Mouse (Mus musculus) forebrain, embryonic 12.5 days (tissue): ENCODE results near the gene Add2. TPM values are rescaled to one million over a fixed set of nuclear protein-coding genes. Genes with fewer than 3 reads are reported as not detected.

ENCODE experiments used
- ATAC-seq: fragments of 200-750 bp; cut with Nextera tagmentation; 2 replicates; pipeline ENCODE4 v1.8.0; 2017; ENCODE audit warnings: moderate TSS enrichment; ENCODE audit not compliant: low FRiP score
- H3K27ac ChIP-seq: fragments of 300-500 bp; sonication (generic); 2 replicates; pipeline ENCODE4 v1.5.1; 2016; ENCODE audit warnings: mild to moderate bottlenecking
- H3K27me3 ChIP-seq: fragments of 300-500 bp; sonication (generic); 2 replicates; pipeline ENCODE4 v1.6.1; 2016; ENCODE audit warnings: mild to moderate bottlenecking
- H3K36me3 ChIP-seq: fragments of 300-500 bp; sonication (generic); replicated peaks from 2 replicates; pipeline ENCODE4 v1.6.1; 2016; ENCODE audit warnings: mild to moderate bottlenecking
- H3K4me1 ChIP-seq: fragments of 300-500 bp; sonication (generic); 2 replicates; pipeline ENCODE4 v1.6.1; 2016
- H3K4me2 ChIP-seq: fragments of 300-500 bp; sonication (generic); 2 replicates; pipeline ENCODE4 v1.6.1; 2016; ENCODE audit warnings: mild to moderate bottlenecking, moderate library complexity
- H3K4me3 ChIP-seq: fragments of 300-500 bp; sonication (generic); replicated peaks from 2 replicates; pipeline ENCODE4 v1.5.1; 2016; ENCODE audit warnings: mild to moderate bottlenecking
- H3K9ac ChIP-seq: fragments of 300-500 bp; sonication (generic); 2 replicates; pipeline ENCODE4 v1.6.1; 2016; ENCODE audit warnings: mild to moderate bottlenecking
- H3K9me3 ChIP-seq: fragments of 300-500 bp; sonication (generic); 2 replicates; pipeline ENCODE4 v1.6.1; 2016
- WGBS: fragments of 180-500 bp; shearing (Covaris S2); methylation state at CpG from one replicate; pipeline ENCODE4 v1.1.7; 2016; 5-methylcytosine and 5-hydroxymethylcytosine counted together
- polyA plus RNA-seq: library from polyadenylated mRNA; unstranded; fragments of >200 nt; fragmentation: Nextera tagmentation; extraction: Ambion mirVana; gene quantifications from 2 replicates; pipeline ENCODE4 v1.2.1, GENCODE M21; 2016

The Add2 gene
- polyA plus RNA-seq, 1 experiment from 2014 or later, result 124 TPM

GRCm38 (mm10) chr6:86094202-86094838, 65.8 kb downstream of the Add2 start:
- no peak for ATAC-seq
- WGBS, result 81% methylated on average over 9 of the region's 10 CpGs
- H3K27ac ChIP-seq, result no peak overlapping the region

DNA sequence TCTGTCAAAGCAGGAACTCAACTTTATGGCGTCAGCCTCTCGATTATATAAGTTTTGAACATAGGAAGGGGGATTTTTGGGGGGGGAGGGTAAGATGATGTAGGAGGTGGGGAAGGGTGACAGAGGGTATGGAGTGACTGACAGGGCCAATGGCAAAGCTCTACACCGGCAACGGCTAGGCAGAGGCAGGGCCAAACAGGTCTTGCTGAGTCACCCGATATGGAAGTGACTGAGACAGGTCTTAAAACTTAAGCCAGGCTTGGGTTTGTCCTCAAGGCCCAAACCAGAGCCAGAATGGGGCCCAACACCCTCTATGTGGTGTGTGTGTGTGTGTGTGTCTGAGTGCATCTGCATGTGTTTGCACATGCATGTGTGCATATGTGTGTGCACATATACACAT, 67.0 kb downstream of the Add2 start:
- Histone ChIP-seq H3K9ac (no peak overlapping the region), H3K4me1 (peaks cover 12% of the 10 kb centered on the region)
- WGBS, result 86% methylated on average over 5 of the region's 5 CpGs

More at GRCm38 (mm10) chr6:86094202-86094838, 65.8 kb downstream of the Add2 start:
- Histone ChIP-seq H3K36me3 (peaks cover 44% of the 10 kb centered on the region), H3K4me2 (no peak overlapping the region), H3K9me3 (no peaks in the 10 kb centered on the region), H3K27me3 (no peaks in the 10 kb centered on the region), H3K4me3 (no peak overlapping the region), H3K9ac (no peak overlapping the region), H3K4me1 (peaks cover 12% of the 10 kb centered on the region)

GRCm38 (mm10) chr6:86096733-86097132, 68.3 kb downstream of the Add2 start:
- no peak overlapping the region for H3K9ac ChIP-seq
- no peak overlapping the region for H3K4me2 ChIP-seq
- H3K36me3 ChIP-seq, result peaks cover 58% of the 10 kb centered on the region
- no peak overlapping the region for H3K4me3 ChIP-seq
- no peaks in the 10 kb centered on the region for H3K9me3 ChIP-seq
- no peak for ATAC-seq
- H3K27ac ChIP-seq, result no peak overlapping the region
- no peaks in the 10 kb centered on the region for H3K27me3 ChIP-seq
- 93% methylated on average over 10 of the region's 10 CpGs for WGBS
- H3K4me1 ChIP-seq, result peaks cover 12% of the 10 kb centered on the region

More for the DNA sequence above, 67.0 kb downstream of the Add2 start:
- Histone ChIP-seq H3K4me3 (no peak overlapping the region), H3K9me3 (no peaks in the 10 kb centered on the region), H3K27me3 (no peaks in the 10 kb centered on the region), H3K4me2 (no peak overlapping the region), H3K27ac (no peak overlapping the region), H3K36me3 (peaks cover 52% of the 10 kb centered on the region)
- ATAC-seq, result no peak

DNA sequence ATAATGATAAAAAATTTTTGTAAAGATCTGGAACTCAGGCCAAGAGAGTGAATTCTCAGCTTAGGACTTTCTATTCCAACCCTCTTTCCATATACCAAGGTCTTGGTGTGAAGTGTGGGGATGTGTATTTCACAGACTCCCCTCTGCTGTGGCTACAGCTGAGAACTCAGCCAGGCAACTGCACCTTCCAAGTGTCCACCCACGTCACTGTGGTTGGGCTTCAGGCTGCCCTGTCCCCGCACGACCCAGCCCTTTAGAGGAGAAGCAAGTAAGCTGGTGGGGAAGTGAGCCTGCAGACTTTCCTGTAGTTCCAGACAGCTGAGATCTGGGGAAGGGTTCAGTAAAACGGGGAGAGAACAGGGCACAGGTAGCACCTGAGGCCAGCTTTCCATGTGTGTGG, 68.7 kb downstream of the Add2 start:
- Histone ChIP-seq H3K4me2 (no peak overlapping the region), H3K27ac (no peak overlapping the region), H3K4me3 (no peak overlapping the region), H3K9me3 (no peaks in the 10 kb centered on the region), H3K27me3 (no peaks in the 10 kb centered on the region), H3K9ac (no peak overlapping the region), H3K36me3 (peaks cover 62% of the 10 kb centered on the region), H3K4me1 (peaks cover 12% of the 10 kb centered on the region)
- no peak for ATAC-seq
- whole genome bisulfite sequencing, result 77% methylated on average over 4 of the region's 4 CpGs

- Histone ChIP-seq H3K4me1 (peaks cover 18% of the 10 kb centered on the region), H3K4me2 (no peak overlapping the region), H3K27me3 (no peaks in the 10 kb centered on the region), H3K4me3 (no peak overlapping the region), H3K36me3 (peaks cover 61% of the 10 kb centered on the region), H3K27ac (no peak overlapping the region), H3K9ac (no peak overlapping the region), H3K9me3 (no peaks in the 10 kb centered on the region)
- WGBS, result 87% methylated on average over 4 of the region's 4 CpGs
- ATAC-seq, result no peak
Measured at GRCm38 (mm10) chr6:86099003-86099402, 70.5 kb downstream of the Add2 start.

- no peaks in the 10 kb centered on the region for H3K27me3 ChIP-seq
- no peak overlapping the region for H3K4me2 ChIP-seq
- no peak overlapping the region for H3K4me3 ChIP-seq
- no peak for ATAC-seq
- WGBS, result 81% methylated on average over 5 of the region's 5 CpGs
- no peaks in the 10 kb centered on the region for H3K9me3 ChIP-seq
- H3K9ac ChIP-seq, result no peak overlapping the region
- peaks cover 18% of the 10 kb centered on the region for H3K4me1 ChIP-seq
- peaks cover 74% of the 10 kb centered on the region for H3K36me3 ChIP-seq
- H3K27ac ChIP-seq, result 0 out of 2 replicates have a peak overlapping the region, but pooled peaks have one; percentile 19
Measured at GRCm38 (mm10) chr6:86101451-86101850, 73.0 kb downstream of the Add2 start.

DNA sequence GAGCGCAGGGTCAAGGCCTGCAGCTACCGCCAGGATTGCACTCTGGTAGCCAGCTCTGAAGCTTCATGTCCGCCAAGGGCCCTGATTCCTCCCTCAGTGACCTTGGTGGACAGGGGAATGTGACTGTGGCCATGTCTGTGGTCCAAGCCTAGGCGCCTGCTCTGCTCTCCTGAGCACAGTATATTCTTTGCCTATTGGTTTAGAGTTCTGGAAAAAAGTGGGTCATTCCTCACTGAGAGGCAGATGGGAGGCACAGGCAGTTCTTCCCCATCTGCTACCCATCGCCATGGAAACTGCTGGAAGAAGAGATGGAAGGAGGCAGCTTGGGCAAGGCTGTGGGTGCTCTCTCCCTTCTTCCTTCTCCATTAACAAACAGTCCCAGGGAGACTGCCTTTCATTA, 74.4 kb downstream of the Add2 start:
- Histone ChIP-seq H3K9ac (no peak overlapping the region), H3K9me3 (no peaks in the 10 kb centered on the region), H3K4me2 (no peak overlapping the region), H3K27ac (peak overlapping the region; percentile 74), H3K4me3 (no peak overlapping the region), H3K27me3 (no peaks in the 10 kb centered on the region), H3K4me1 (peaks cover 14% of the 10 kb centered on the region), H3K36me3 (peaks cover 76% of the 10 kb centered on the region)
- WGBS, result 89% methylated on average over 5 of the region's 5 CpGs
- ATAC-seq, result 0 out of 2 replicates have a peak, but pooled peaks have one; percentile 39

DNA sequence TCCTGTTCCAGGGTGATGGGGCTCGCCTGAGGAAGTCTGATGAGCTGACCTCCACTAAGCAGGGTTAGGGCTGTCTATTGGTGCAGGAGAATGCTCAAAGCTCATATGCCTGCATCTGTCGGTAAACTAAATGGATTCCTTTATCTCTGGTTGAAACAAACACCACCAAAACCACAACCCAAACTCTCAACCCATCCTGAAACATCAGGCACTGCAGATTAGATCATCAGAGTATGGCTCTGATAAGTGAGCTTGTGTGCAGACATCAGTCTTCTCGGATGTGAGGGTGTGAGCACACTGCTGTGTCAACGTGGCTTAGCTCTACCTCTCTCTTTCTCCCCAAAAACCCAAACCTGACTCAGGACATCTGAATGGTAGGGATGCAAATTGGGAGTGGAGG, 75.1 kb downstream of the Add2 start:
- peak overlapping the region; percentile 74; the same call in 1 of the 2 replicates for H3K27ac ChIP-seq
- no peaks in the 10 kb centered on the region for H3K27me3 ChIP-seq
- no peak overlapping the region for H3K4me3 ChIP-seq
- peaks cover 6% of the 10 kb centered on the region for H3K4me1 ChIP-seq
- ATAC-seq, result no peak
- no peaks in the 10 kb centered on the region for H3K9me3 ChIP-seq
- H3K9ac ChIP-seq, result no peak overlapping the region
- WGBS, result 75% methylated on average over 4 of the region's 4 CpGs
- H3K36me3 ChIP-seq, result peaks cover 79% of the 10 kb centered on the region
- no peak overlapping the region for H3K4me2 ChIP-seq

GRCm38 (mm10) chr6:86104719-86105118, 76.2 kb downstream of the Add2 start:
- Histone ChIP-seq H3K9ac (no peak overlapping the region), H3K27ac (0 out of 2 replicates have a peak overlapping the region, but pooled peaks have one; percentile 3), H3K9me3 (no peaks in the 10 kb centered on the region), H3K36me3 (peaks cover 83% of the 10 kb centered on the region), H3K27me3 (no peaks in the 10 kb centered on the region), H3K4me3 (no peak overlapping the region), H3K4me1 (peaks cover 6% of the 10 kb centered on the region; the same call in 1 of the 2 replicates), H3K4me2 (no peak overlapping the region)
- no peak for ATAC-seq
- 62% methylated on average over 4 of the region's 4 CpGs for WGBS

GRCm38 (mm10) chr6:86106045-86106444, 77.6 kb downstream of the Add2 start:
- Histone ChIP-seq H3K27ac (no peak overlapping the region), H3K9ac (no peak overlapping the region), H3K36me3 (peaks cover 90% of the 10 kb centered on the region), H3K9me3 (no peaks in the 10 kb centered on the region), H3K4me3 (no peak overlapping the region), H3K4me2 (no peak overlapping the region), H3K27me3 (no peaks in the 10 kb centered on the region), H3K4me1 (peaks cover 6% of the 10 kb centered on the region; the same call in 1 of the 2 replicates)
- ATAC-seq, result no peak
- WGBS, result 80% methylated on average over 12 of the region's 12 CpGs

- Histone ChIP-seq H3K9me3 (no peaks in the 10 kb centered on the region), H3K4me1 (peaks cover 6% of the 10 kb centered on the region; the same call in 1 of the 2 replicates), H3K4me3 (no peak overlapping the region), H3K27ac (no peak overlapping the region), H3K9ac (no peak overlapping the region), H3K27me3 (no peaks in the 10 kb centered on the region), H3K4me2 (no peak overlapping the region), H3K36me3 (peaks cover 89% of the 10 kb centered on the region)
- WGBS, result 93% methylated on average over 4 of the region's 4 CpGs
- ATAC-seq, result no peak
Measured at GRCm38 (mm10) chr6:86107101-86107500, 78.6 kb downstream of the Add2 start.

DNA sequence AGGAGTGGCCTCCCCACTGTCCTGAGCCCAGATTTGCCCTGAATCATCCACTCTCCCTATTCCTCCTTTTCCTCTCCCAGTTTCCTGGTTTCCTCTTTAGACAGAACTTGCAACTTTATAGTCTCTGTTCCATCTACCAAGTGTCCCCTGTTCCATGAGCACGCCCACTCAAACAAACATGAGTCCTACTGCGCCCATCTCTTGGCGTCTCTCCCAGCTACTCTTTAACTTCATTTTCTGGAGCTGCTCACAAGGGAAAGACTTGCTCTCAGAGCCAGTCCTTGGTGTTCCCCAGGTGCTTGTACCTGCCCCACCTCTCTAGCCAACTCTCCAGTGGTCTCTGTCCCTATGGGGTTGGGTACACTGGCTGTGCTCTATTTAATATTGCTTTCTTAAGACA, 87.4 kb downstream of the Add2 start:
- H3K4me3 ChIP-seq, result no peak overlapping the region
- peaks cover 91% of the 10 kb centered on the region for H3K36me3 ChIP-seq
- WGBS, result 96% methylated on average over 3 of the region's 3 CpGs
- no peak overlapping the region for H3K27ac ChIP-seq
- no peak overlapping the region for H3K9ac ChIP-seq
- ATAC-seq, result no peak
- H3K9me3 ChIP-seq, result no peaks in the 10 kb centered on the region
- no peaks in the 10 kb centered on the region for H3K27me3 ChIP-seq
- H3K4me1 ChIP-seq, result no peaks in the 10 kb centered on the region
- no peak overlapping the region for H3K4me2 ChIP-seq

DNA sequence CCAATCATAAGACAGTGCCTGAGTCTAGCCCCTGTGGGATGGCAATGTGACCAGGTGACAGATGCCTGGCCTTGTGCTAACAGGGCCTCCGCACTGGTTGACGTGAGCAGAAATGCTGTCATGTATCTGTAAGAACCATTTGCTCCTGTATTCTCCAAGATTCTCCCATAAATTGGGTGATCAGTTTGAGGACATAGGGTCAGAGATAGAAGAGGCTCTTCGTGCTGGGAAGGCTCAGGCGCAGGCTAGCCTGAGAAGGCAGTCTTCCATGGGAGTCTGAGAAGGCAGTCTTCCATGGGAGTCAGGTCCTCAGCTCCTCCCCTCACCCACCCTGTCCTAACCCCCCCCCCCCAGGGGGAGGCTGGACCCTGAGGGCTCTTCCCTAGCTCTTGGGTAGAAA, 94.6 kb downstream of the Add2 start:
- Histone ChIP-seq H3K27me3 (no peaks in the 10 kb centered on the region), H3K9ac (no peak overlapping the region), H3K36me3 (peaks cover 31% of the 10 kb centered on the region), H3K4me3 (no peak overlapping the region), H3K9me3 (no peaks in the 10 kb centered on the region), H3K4me2 (no peak overlapping the region), H3K4me1 (no peaks in the 10 kb centered on the region), H3K27ac (no peak overlapping the region)
- WGBS, result 92% methylated on average over 4 of the region's 4 CpGs
- no peak for ATAC-seq
